Mouse (Mus musculus) adrenal gland, adult (tissue): ENCODE results near the gene Tanc1.
A peak's percentile ranks its signal among the peaks of the same experiment; 100 is the strongest.

Source experiments
- DNase-seq, 2 experiments: peaks; one replicate each; pipeline ENCODE4 v3.0.0; 2022 to 2023; ENCODE audit warnings: low spot score in 1 of 2; ENCODE audit not compliant: inconsistent age in 2 of 2

Tanc1 gene

DNA sequence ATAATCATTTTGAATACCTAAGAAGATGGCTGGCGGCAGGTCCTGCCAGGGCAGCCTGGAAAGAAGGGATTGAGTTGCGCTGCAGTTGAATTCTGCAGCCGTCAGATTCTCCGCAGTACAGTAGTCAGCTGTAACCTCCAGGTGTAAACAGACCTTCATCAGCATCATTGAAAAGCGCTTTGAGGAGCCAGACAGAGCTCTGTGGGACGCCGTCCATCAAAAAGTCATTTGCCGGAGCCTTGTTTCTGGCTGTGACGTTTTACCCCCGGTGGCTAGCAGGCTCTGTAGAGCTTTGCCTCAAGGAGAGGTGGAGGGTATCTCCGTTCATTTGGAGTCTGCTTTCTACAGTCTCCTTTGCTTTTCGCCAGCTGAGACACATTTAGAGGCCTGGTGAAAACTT lies 36.6 kb downstream of the Tanc1 start:
- no peak for DNase-seq

- no peak for DNase-seq
Measured at GRCm38 (mm10) chr2:59651801-59652200, 40.0 kb downstream of the Tanc1 start.

- no peak for DNase-seq
Measured at GRCm38 (mm10) chr2:59652702-59653101, 40.9 kb downstream of the Tanc1 start.

- DNase-seq, result no peak
Measured at GRCm38 (mm10) chr2:59653306-59654165, 41.7 kb downstream of the Tanc1 start.

DNA sequence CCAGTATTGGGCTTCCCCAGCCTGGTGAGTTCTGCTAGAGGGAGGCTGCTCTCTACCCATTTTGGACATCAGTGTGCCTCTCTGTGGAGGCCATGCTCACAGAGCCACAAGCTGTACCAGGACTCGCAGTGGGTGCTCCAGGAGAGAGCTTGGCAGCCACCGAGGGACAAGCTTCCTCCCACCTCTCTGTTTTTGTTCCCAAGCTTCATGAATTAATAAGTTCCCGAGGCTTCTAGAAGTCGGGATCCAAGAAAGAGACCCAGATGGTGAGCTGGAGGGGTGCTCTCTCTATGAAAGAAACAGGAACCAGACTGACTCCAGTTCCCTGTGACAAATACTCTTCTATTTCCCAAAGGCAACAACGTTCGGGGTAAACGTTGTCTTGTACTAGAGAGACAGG lies 43.6 kb downstream of the Tanc1 start:
- DNase-seq, result no peak

- no peak for DNase-seq
Measured at GRCm38 (mm10) chr2:59656680-59657079, 44.8 kb downstream of the Tanc1 start.

DNA sequence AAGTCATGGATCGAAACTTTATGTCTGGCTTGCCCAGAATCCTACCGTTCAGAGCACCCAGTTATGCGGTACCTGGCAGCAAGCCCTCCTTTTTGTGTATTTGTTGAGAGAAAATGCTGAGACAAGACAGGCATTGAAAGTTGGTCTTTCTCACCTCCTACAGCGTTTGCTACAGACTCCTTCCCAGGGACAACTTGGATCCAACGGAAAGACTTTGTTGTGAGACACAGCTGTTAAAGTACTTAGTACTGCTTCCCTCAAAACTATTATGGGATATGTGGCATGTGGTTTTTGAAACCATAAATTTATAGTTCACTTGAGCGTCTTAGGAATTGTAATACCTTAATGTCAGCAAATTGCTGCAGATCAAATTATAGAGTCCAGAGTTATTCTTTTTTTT lies 47.8 kb downstream of the Tanc1 start:
- no peak for DNase-seq

GRCm38 (mm10) chr2:59660891-59661805 lies 49.3 kb downstream of the Tanc1 start:
- DNase-seq, result no peak

DNA sequence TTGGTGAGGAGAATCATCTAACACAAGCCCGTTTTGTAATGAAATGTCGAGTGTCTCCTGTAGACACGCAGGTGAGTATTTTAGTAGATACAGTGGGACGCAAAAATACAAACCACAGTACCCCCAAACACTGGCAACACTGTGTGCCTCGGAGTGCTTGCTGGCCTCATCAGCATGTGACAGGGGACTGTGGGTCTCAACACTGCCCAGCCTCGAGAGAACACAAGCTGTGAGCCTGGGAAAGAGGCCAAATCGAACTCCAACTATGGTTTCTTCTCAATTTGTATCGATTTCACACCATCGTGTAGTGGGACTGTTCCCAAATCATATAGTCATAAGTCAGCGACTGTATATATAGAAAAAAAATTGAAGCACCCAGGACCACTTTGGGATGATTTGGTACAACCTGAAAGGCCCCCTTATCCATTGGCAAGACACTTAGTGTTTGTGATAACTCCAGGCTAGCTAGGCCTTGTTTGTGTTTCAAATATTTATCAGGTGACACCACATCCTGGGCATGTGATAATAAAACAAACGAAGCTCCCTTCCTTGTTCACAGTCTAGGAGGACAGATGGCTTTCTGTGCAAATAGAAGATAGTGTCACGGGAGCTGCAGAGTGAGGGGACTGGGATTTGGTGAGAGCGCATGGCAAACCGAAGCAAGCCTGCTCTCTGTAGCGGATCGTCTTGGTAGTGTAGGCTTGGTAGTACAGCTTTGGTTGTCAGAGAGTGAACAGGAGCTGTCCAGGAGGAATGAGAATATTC lies 53.1 kb downstream of the Tanc1 start:
- no peak for DNase-seq

- no peak for DNase-seq
Measured at GRCm38 (mm10) chr2:59666533-59666932, 54.7 kb downstream of the Tanc1 start.

- peak; percentile 90 to 95 for DNase-seq
Measured at GRCm38 (mm10) chr2:59670087-59671060, 58.5 kb downstream of the Tanc1 start.

DNA sequence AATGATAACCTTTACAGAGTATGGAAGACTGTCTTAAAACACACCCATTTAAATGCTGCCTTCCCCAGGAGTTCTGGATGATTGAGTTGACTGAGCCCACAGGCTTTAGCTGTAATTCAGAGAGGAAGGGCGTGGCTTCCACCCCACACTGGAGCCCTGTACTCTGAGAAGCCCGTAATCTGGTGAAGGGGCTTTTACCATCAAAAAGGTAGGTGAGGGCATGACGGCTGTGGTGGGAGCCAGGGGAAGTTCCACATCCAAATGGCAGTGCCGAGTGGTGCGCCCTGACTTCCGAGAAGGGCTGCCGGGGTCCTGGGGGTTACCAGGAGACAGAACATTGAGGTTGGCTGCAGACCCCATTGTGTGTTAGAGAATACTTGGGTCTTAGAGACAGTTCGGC lies 59.8 kb downstream of the Tanc1 start:
- DNase-seq, result no peak

DNA sequence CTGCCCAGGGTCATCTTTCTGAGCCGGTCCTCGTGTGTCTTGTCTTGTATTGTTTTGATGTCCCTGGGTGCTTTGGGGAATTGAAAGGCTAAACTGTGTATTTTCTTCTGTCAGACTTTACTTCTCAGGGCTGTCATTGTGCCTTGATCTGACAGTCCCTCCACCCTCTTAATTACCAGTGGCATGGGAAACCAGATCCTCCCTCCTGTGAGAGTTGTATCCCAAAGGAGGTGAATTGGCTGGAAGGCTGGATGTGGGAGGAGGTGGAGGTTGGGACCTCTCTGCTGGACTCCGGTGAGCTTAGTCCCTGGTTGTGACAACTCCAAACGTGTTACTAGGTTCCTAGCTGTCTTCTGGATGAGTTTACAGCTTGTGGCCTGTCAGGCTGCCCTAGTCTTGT lies 60.2 kb downstream of the Tanc1 start:
- DNase-seq, result no peak

- DNase-seq, result no peak
Measured at GRCm38 (mm10) chr2:59672686-59673085, 60.8 kb downstream of the Tanc1 start.

DNA sequence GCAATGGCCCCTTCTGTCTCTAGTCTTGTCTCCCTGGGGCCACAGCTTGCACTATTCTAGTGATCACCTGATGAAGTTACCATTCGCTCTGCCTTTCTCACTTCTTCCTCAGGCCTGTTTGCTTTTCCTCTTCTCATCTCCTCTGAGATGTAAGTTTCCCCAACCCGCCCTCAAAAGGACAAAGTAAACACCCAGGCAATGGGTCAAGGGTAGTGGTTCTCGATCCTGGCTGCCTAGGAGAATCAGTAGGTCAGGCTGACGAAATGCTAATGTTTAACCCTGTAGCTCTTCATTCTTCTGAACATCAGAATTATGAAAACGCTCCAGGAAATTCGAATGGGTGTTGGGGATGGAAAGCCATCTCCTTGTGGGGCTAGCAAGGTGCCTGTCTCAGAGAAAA lies 61.5 kb downstream of the Tanc1 start:
- no peak for DNase-seq

DNA sequence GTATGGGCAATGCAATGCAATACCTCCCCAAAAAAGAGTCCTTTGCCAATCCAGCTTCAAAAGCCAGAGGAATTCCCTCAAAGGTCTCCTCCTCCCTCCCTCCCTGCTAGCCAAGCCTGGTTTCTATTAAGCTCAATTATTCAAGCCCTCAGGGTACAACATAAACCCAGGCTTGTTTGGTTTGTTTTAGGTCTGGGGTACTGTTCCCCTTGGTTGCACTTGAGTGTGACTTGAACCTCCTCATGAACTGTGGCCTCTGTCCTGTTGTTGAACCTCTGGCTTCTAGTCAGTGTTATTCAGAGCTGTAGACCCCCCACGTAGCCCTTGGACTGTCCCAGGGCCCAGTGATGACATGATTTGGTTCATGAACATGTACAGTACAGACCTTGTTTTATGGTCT lies 62.0 kb downstream of the Tanc1 start:
- no peak for DNase-seq

DNA sequence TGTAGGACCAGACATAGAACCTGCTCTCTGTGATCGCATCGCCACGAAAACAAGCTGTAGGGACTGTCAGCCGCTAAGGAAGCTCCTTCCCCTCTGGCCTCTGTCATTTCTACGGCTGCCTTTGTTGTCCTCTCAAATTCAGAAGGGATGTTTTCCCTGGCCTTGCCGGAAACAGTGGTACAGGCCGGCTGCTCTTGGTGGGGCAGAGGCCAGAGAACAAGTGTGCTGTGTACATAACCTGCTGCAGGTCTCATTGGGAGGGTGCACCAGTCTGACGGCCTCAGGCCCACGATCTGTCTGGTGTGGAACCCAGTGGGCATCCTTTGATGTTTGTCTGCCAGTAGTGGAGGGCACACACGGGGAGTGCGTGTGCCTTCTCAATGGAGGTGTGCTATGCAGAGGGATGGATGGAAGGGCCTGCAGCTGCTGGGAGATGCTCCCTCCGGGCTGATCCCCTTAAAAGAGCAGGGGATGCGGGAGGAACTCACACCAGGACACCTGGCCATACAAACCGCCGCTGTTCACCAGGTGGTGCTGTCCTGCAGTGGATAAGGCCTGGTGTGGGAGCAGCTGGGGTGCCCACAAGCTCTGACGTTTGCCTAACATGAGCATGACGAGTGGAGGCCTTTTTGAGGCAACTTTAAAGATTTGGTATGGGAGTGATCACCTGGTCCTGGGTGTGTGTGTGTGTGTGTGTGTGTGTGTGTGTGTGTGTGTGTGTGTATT lies 63.6 kb downstream of the Tanc1 start:
- DNase-seq, result peak in 1 of 2 experiments; percentile 37

GRCm38 (mm10) chr2:59676041-59676440 lies 64.2 kb downstream of the Tanc1 start:
- DNase-seq, result no peak

DNA sequence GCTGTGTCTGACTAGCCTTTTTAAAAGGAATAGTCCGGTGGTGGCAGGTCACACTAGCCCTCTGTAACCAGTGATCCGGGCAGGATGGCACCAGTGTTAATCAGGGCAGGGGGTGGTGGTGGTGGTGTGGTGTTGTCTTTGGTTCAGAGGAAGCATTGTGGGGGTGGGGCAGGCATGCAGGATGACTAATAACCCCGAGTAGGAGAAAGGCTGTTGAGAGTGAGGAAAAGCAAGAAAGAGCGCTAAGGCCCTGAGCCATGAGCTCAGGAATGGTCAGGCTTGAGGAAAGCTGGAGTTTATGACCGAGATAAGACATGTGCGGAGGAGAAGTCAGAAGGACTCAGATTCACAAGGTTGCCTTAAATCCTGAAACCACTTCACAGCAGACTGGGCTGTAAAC lies 64.6 kb downstream of the Tanc1 start:
- DNase-seq, result no peak
